Mouse (Mus musculus): ENCODE measurements around the gene Lrrc72. TPM values are rescaled to one million over a fixed set of nuclear protein-coding genes. Genes with fewer than 3 reads are reported as not detected.

Gene Lrrc72
- total and polyA plus RNA-seq, 3 experiments: not detected

DNA sequence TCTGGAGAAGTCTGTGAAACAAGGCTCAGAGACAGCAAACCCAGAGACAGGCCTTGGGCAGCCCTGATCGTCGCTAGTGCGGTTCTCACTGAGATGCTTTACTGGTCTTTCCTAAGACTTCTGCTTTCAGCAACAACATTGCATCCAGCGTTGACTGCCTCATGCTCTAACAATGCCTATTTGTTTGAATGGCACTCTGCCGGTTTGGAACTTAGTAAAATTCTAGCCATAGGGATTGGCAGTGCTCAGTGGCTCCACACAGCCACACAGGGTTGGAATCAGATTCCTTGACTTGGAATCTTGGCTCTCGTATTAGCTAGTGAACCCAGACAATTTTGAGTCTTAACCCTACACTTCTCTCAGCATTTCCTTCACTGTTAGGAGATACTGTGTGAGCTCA lies 38.1 kb upstream of the Lrrc72 start:
- peaks cover 0 to 8% of the 10 kb centered on the region in 2 experiments; a peak in 2 of 4 replicates for H3K4me1 ChIP-seq (ENCODE audit: control insufficient read depth in 1 of 2, insufficient read depth in 2 of 2)
- in situ Hi-C loops (cut with MboI; ENCODE audit: low pct_ligation_motif_present, low pct_unique_long_range_greater_than_20kb, low sequenced_read_pairs): no loop called here
- H3K36me3 ChIP-seq (replicated peaks in 1 of 2; ENCODE audit: control insufficient read depth in 1 of 2, insufficient read depth in 1 of 2, low read length in 1 of 2): no peaks in the 10 kb centered on the region
- DNase-seq (ENCODE audit: extremely low read depth): no peak
- no peak overlapping the region for H3K27ac ChIP-seq (ENCODE audit: insufficient read depth, low read depth)
- H3K4me3 ChIP-seq (replicated peaks in 1 of 3; ENCODE audit: low read depth in 2 of 3, low read length in 2 of 3, poor library complexity in 1 of 3): no peak overlapping the region
- no peaks in the 10 kb centered on the region for H3K27me3 ChIP-seq (replicated peaks)
- H3K4me2 ChIP-seq (ENCODE audit: insufficient read depth, low read depth, poor library complexity, severe bottlenecking): no peak overlapping the region
- H3K9ac ChIP-seq (ENCODE audit: insufficient read depth, low read depth): no peak overlapping the region
- TF ChIP-seq NRF1 (IDR thresholded peaks at IDR 0.05; ENCODE audit: low read depth, low read length): no peak
- no peak for TF ChIP-seq USF1 (IDR thresholded peaks at IDR 0.05; ENCODE audit: low read depth, low read length)
- no peak for TF ChIP-seq ELF1 (IDR thresholded peaks at IDR 0.05; ENCODE audit: low read depth, low read length)
- TF ChIP-seq RCOR1 (conservative IDR thresholded peaks at IDR 0.05; ENCODE audit: low read depth, low read length): no peak
- no peak for TF ChIP-seq EP300 (IDR thresholded peaks at IDR 0.05; ENCODE audit: low read length)
- TF ChIP-seq ZKSCAN1 (IDR thresholded peaks at IDR 0.05; ENCODE audit: borderline replicate concordance, low read depth, low read length): no peak
- no peak for TF ChIP-seq NELFE (IDR thresholded peaks at IDR 0.05; ENCODE audit: low read depth, low read length)
- no peak for TF ChIP-seq MAZ (IDR thresholded peaks at IDR 0.05; ENCODE audit: low read depth, low read length)
- dilution Hi-C loops (cut with MboI; ENCODE audit: extremely low pct_ligation_motif_present, extremely low pct_unique_long_range_greater_than_20kb, low sequenced_read_pairs): no loop called here
- H3K79me2 ChIP-seq (replicated peaks; ENCODE audit: control insufficient read depth, extremely low read depth, insufficient read depth, poor library complexity, severe bottlenecking): no peaks in the 10 kb centered on the region
- no peaks in the 10 kb centered on the region for H3K9me3 ChIP-seq (replicated peaks; ENCODE audit: low read length)

DNA sequence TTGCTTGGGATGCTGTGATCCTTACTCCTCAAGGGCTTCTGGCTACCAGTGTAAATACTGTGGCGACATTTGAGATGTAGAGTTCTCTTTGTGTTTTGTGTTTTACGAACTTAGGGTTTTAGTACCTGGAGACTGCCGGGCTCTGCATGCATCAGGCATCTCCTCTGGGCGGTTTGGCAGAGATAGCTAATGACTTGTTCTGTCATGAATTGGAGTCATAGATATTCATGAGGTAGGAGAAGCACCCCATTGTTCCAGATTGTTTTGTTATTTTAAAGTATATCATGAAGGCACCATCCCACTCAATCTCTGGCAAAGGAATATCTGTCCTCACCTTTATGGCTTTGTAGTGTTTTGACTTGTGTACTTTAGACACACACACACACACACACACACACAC lies 37.3 kb upstream of the Lrrc72 start:
- Histone ChIP-seq H3K36me3 (replicated peaks in 1 of 2; ENCODE audit: control insufficient read depth in 1 of 2, insufficient read depth in 1 of 2, low read length in 1 of 2) (no peaks in the 10 kb centered on the region), H3K4me1 (ENCODE audit: control insufficient read depth in 1 of 2, insufficient read depth in 2 of 2) (peaks cover 0 to 8% of the 10 kb centered on the region in 2 experiments; a peak in 2 of 4 replicates), H3K27me3 (replicated peaks) (no peaks in the 10 kb centered on the region), H3K9me3 (replicated peaks; ENCODE audit: low read length) (no peaks in the 10 kb centered on the region), H3K79me2 (replicated peaks; ENCODE audit: control insufficient read depth, extremely low read depth, insufficient read depth, poor library complexity, severe bottlenecking) (no peaks in the 10 kb centered on the region), H3K4me2 (ENCODE audit: insufficient read depth, low read depth, poor library complexity, severe bottlenecking) (no peak overlapping the region), H3K4me3 (replicated peaks in 1 of 3; ENCODE audit: low read depth in 2 of 3, low read length in 2 of 3, poor library complexity in 1 of 3) (no peak overlapping the region), H3K9ac (ENCODE audit: insufficient read depth, low read depth) (no peak overlapping the region), H3K27ac (ENCODE audit: insufficient read depth, low read depth) (no peak overlapping the region)
- TF ChIP-seq ZMIZ1 (IDR thresholded peaks at IDR 0.05; ENCODE audit: low read depth, low read length): no peak
- no peak for TF ChIP-seq KAT2A (IDR thresholded peaks at IDR 0.05; ENCODE audit: insufficient replicate concordance, low read length)
- TF ChIP-seq JUN (IDR thresholded peaks at IDR 0.05; ENCODE audit: insufficient read depth, low read depth, low read length): no peak
- no peak for TF ChIP-seq IRF4 (IDR thresholded peaks at IDR 0.05; ENCODE audit: low read depth, low read length)
- TF ChIP-seq GABPA (IDR thresholded peaks at IDR 0.05; ENCODE audit: insufficient replicate concordance, low read depth, low read length): no peak
- no peak for TF ChIP-seq NRF1 (IDR thresholded peaks at IDR 0.05; ENCODE audit: low read depth, low read length)
- no peak for TF ChIP-seq USF2 (conservative IDR thresholded peaks at IDR 0.05; ENCODE audit: low read depth, low read length)
- no peak for DNase-seq (ENCODE audit: extremely low read depth)
- dilution Hi-C loops (cut with MboI; ENCODE audit: extremely low pct_ligation_motif_present, extremely low pct_unique_long_range_greater_than_20kb, low sequenced_read_pairs) (no loop called here), in situ Hi-C loops (cut with MboI; ENCODE audit: low pct_ligation_motif_present, low pct_unique_long_range_greater_than_20kb, low sequenced_read_pairs) (no loop called here)
